Mouse (Mus musculus) midbrain, embryonic 11.5 days (tissue): Measurements from ENCODE around the gene Itk. TPM values are rescaled to one million over a fixed set of nuclear protein-coding genes. Genes with fewer than 3 reads are reported as not detected.

ENCODE experiments used
- ATAC-seq: fragments of 200-750 bp; cut with Nextera tagmentation; 2 replicates; pipeline ENCODE4 v1.8.0; 2017; ENCODE audit warnings: moderate TSS enrichment, moderate library complexity; ENCODE audit not compliant: low FRiP score
- DNase-seq: peaks from one replicate; pipeline ENCODE4 v3.0.0; 2015; ENCODE audit warnings: low spot score; ENCODE audit errors: missing footprints
- H3K27ac ChIP-seq: fragments of 300-500 bp; sonication (generic); 2 replicates; pipeline ENCODE4 v1.5.1; 2014; ENCODE audit warnings: low read depth, low read length
- H3K27me3 ChIP-seq: fragments of 300-500 bp; sonication (generic); 2 replicates; pipeline ENCODE4 v1.6.1; 2014; ENCODE audit warnings: mild to moderate bottlenecking, low read length, moderate library complexity, mixed read lengths; ENCODE audit not compliant: control insufficient read depth, insufficient read depth
- H3K36me3 ChIP-seq: fragments of 300-500 bp; sonication (generic); 2 replicates; pipeline ENCODE4 v1.6.1; 2014; ENCODE audit warnings: mild to moderate bottlenecking, low read length, moderate library complexity, mixed read lengths; ENCODE audit not compliant: control insufficient read depth, insufficient read depth
- H3K4me1 ChIP-seq: fragments of 300-500 bp; sonication (generic); 2 replicates; pipeline ENCODE4 v1.6.1; 2014; ENCODE audit warnings: low read length; ENCODE audit not compliant: control insufficient read depth, insufficient read depth
- H3K4me2 ChIP-seq: fragments of 300-500 bp; sonication (generic); 2 replicates; pipeline ENCODE4 v1.6.1; 2014; ENCODE audit warnings: mild to moderate bottlenecking, moderate library complexity
- H3K4me3 ChIP-seq: fragments of 300-500 bp; sonication (generic); 2 replicates; pipeline ENCODE4 v1.5.1; 2014; ENCODE audit warnings: low read depth, low read length
- H3K9ac ChIP-seq: fragments of 300-500 bp; sonication (generic); 2 replicates; pipeline ENCODE4 v1.6.1; 2014; ENCODE audit warnings: low read length
- H3K9me3 ChIP-seq: fragments of 300-500 bp; sonication (generic); 2 replicates; pipeline ENCODE4 v1.6.1; 2016; ENCODE audit warnings: low read length; ENCODE audit not compliant: control insufficient read depth
- WGBS: fragments of 180-500 bp; shearing (Covaris S2); extraction: QIAGEN DNeasy Blood & Tissue Kit; methylation state at CpG from one replicate; pipeline ENCODE4 v1.1.7; 2014; 5-methylcytosine and 5-hydroxymethylcytosine counted together
- polyA plus RNA-seq: library from polyadenylated mRNA; unstranded; fragments of >200 nt; fragmentation: Nextera tagmentation; extraction: Ambion mirVana; gene quantifications from 2 replicates; pipeline ENCODE4 v1.2.1, GENCODE M21; 2014

The Itk gene
- polyA plus RNA-seq, 1 experiment from 2014 or later, result not detected

- no peaks in the 10 kb centered on the region for H3K9me3 ChIP-seq
- DNase-seq (no peak), ATAC-seq (no peak)
- no peak overlapping the region for H3K9ac ChIP-seq
- no peaks in the 10 kb centered on the region for H3K36me3 ChIP-seq
- H3K4me3 ChIP-seq, result no peak overlapping the region
- no peak overlapping the region for H3K4me2 ChIP-seq
- H3K27me3 ChIP-seq, result no peaks in the 10 kb centered on the region
- H3K27ac ChIP-seq, result no peak overlapping the region
- H3K4me1 ChIP-seq, result peaks cover 19% of the 10 kb centered on the region
- WGBS, result 86% methylated on average over 7 of the region's 7 CpGs
Observed at GRCm38 (mm10) chr11:46314534-46314933, 74.8 kb downstream of the Itk start.

- H3K27me3 ChIP-seq, result no peaks in the 10 kb centered on the region
- no peak overlapping the region for H3K9ac ChIP-seq
- 84% methylated on average over 6 of the region's 6 CpGs for WGBS
- H3K4me3 ChIP-seq, result no peak overlapping the region
- no peak overlapping the region for H3K4me2 ChIP-seq
- no peaks in the 10 kb centered on the region for H3K9me3 ChIP-seq
- H3K4me1 ChIP-seq, result peaks cover 19% of the 10 kb centered on the region
- ATAC-seq (no peak), DNase-seq (no peak)
- no peak overlapping the region for H3K27ac ChIP-seq
- no peaks in the 10 kb centered on the region for H3K36me3 ChIP-seq
Observed at GRCm38 (mm10) chr11:46313851-46314250, 75.5 kb downstream of the Itk start.

- H3K9me3 ChIP-seq, result no peaks in the 10 kb centered on the region
- ATAC-seq (peak; percentile 28), DNase-seq (no peak)
- no peaks in the 10 kb centered on the region for H3K27me3 ChIP-seq
- no peaks in the 10 kb centered on the region for H3K36me3 ChIP-seq
- H3K27ac ChIP-seq, result peak within 1 kb of the TSS; percentile 54
- peak within 1 kb of the TSS; percentile 86 for H3K9ac ChIP-seq
- peak within 1 kb of the TSS; percentile 74 for H3K4me3 ChIP-seq
- peaks cover 19% of the 10 kb centered on the region for H3K4me1 ChIP-seq
- peak within 1 kb of the TSS; percentile 95 for H3K4me2 ChIP-seq
- 4% methylated on average over 14 of the region's 14 CpGs for WGBS
Observed at GRCm38 (mm10) chr11:46312523-46313035, 76.7 kb downstream of the Itk start, which contains the start of gene Cyfip2. Gene Cyfip2, minus strand, starts transcription at chr11:46312859.

- DNase-seq, result peak; percentile 97
- peak; percentile 88 for ATAC-seq
- WGBS, result under 1% methylated on average over 68 of the region's 71 CpGs
Observed at GRCm38 (mm10) chr11:46311703-46312522, 77.4 kb downstream of the Itk start.

GRCm38 (mm10) chr11:46311181-46311702 lies 78.1 kb downstream of the Itk start:
- DNase-seq (peak; percentile 91), ATAC-seq (no peak; the same call in none of the 2 replicates)
- no peaks in the 10 kb centered on the region for H3K9me3 ChIP-seq
- peaks cover 19% of the 10 kb centered on the region for H3K4me1 ChIP-seq
- peak overlapping the region; percentile 86 for H3K9ac ChIP-seq
- no peak overlapping the region for H3K27ac ChIP-seq
- 9% methylated on average over 14 of the region's 14 CpGs for WGBS
- H3K36me3 ChIP-seq, result no peaks in the 10 kb centered on the region
- H3K27me3 ChIP-seq, result no peaks in the 10 kb centered on the region
- H3K4me2 ChIP-seq, result peak overlapping the region; percentile 95
- H3K4me3 ChIP-seq, result peak overlapping the region; percentile 74

More at GRCm38 (mm10) chr11:46311703-46312522, 77.4 kb downstream of the Itk start:
- H3K4me2 ChIP-seq, result peak overlapping the region; percentile 95
- H3K27me3 ChIP-seq, result no peaks in the 10 kb centered on the region
- peak overlapping the region; percentile 74 for H3K4me3 ChIP-seq
- peaks cover 19% of the 10 kb centered on the region for H3K4me1 ChIP-seq
- H3K9me3 ChIP-seq, result no peaks in the 10 kb centered on the region
- peak overlapping the region; percentile 86 for H3K9ac ChIP-seq
- H3K36me3 ChIP-seq, result no peaks in the 10 kb centered on the region
- H3K27ac ChIP-seq, result peak overlapping the region; percentile 54

- ATAC-seq, result no peak
- Histone ChIP-seq H3K4me3 (peak overlapping the region; percentile 74), H3K27ac (no peak overlapping the region), H3K9ac (no peak overlapping the region; the same call in 1 of the 2 replicates), H3K36me3 (no peaks in the 10 kb centered on the region), H3K9me3 (no peaks in the 10 kb centered on the region), H3K4me2 (peak overlapping the region; percentile 95), H3K27me3 (no peaks in the 10 kb centered on the region), H3K4me1 (peaks cover 19% of the 10 kb centered on the region)
- 67% methylated on average over 5 of the region's 5 CpGs for WGBS
- peak; percentile 90 for DNase-seq
Observed at GRCm38 (mm10) chr11:46310647-46311063, 78.7 kb downstream of the Itk start.

GRCm38 (mm10) chr11:46309808-46310555 lies 79.3 kb downstream of the Itk start:
- H3K27ac ChIP-seq, result peak overlapping the region; percentile 30; the same call in 1 of the 2 replicates
- ATAC-seq, result peak; percentile 9; the same call in 1 of the 2 replicates
- no peaks in the 10 kb centered on the region for H3K36me3 ChIP-seq
- peaks cover 19% of the 10 kb centered on the region for H3K4me1 ChIP-seq
- H3K9ac ChIP-seq, result no peak overlapping the region
- peak overlapping the region; percentile 95 for H3K4me2 ChIP-seq
- H3K27me3 ChIP-seq, result no peaks in the 10 kb centered on the region
- 44% methylated on average over 10 of the region's 10 CpGs for whole genome bisulfite sequencing
- H3K4me3 ChIP-seq, result no peak overlapping the region
- H3K9me3 ChIP-seq, result no peaks in the 10 kb centered on the region
- DNase-seq, result no peak

GRCm38 (mm10) chr11:46309111-46309741 lies 80.1 kb downstream of the Itk start:
- Histone ChIP-seq H3K27me3 (no peaks in the 10 kb centered on the region), H3K4me3 (no peak overlapping the region), H3K4me1 (peaks cover 19% of the 10 kb centered on the region), H3K4me2 (peak overlapping the region; percentile 95), H3K27ac (no peak overlapping the region), H3K9ac (no peak overlapping the region; the same call in 1 of the 2 replicates), H3K36me3 (no peaks in the 10 kb centered on the region), H3K9me3 (no peaks in the 10 kb centered on the region)
- 88% methylated on average over 20 of the region's 20 CpGs for WGBS
- no peak for ATAC-seq
- DNase-seq, result no peak
